Mouse (Mus musculus): ENCODE measurements around the gene Smpd3. TPM values are rescaled to one million over a fixed set of nuclear protein-coding genes. Genes with fewer than 3 reads are reported as not detected.
A peak's percentile ranks its signal among the peaks of the same experiment; 100 is the strongest.
"Not testable (repeated sequence)": the region's sequence is repeated elsewhere in the genome, so short reads cannot be mapped to it uniquely, and the experiment has no call there.

The Smpd3 gene
- polyA plus RNA-seq, 1 experiment from 2014 or later, result 1.0 TPM

GRCm38 (mm10) chr8:106313120-106313737 is 24.6 kb downstream of the Smpd3 start:
- Histone ChIP-seq H3K27me3 (ENCODE audit: insufficient read depth, low read length) (no peaks in the 10 kb centered on the region), H3K9me3 (ENCODE audit: low read length) (no peaks in the 10 kb centered on the region), H3K36me3 (ENCODE audit: insufficient read depth, low read length) (no peaks in the 10 kb centered on the region), H3K9ac (replicated peaks; ENCODE audit: low read length) (no peak overlapping the region), H3K4me2 (replicated peaks; ENCODE audit: low read depth, low read length) (no peak overlapping the region), H3K4me3 (ENCODE audit: low read length) (no peak overlapping the region), H3K4me1 (ENCODE audit: insufficient read depth, low read length) (no peaks in the 10 kb centered on the region), H3K27ac (ENCODE audit: low read length) (no peak overlapping the region)
- WGBS, result 80% methylated on average over 6 of the region's 6 CpGs
- no peak for ATAC-seq (ENCODE audit: low FRiP score, low TSS enrichment)

- 97% methylated on average over 1 of the region's 1 CpGs for WGBS
- Histone ChIP-seq H3K4me2 (replicated peaks; ENCODE audit: low read depth, low read length) (no peak overlapping the region), H3K27me3 (ENCODE audit: insufficient read depth, low read length) (no peaks in the 10 kb centered on the region), H3K9me3 (ENCODE audit: low read length) (no peaks in the 10 kb centered on the region), H3K27ac (ENCODE audit: low read length) (no peak overlapping the region), H3K9ac (replicated peaks; ENCODE audit: low read length) (no peak overlapping the region), H3K4me3 (ENCODE audit: low read length) (no peak overlapping the region), H3K4me1 (ENCODE audit: insufficient read depth, low read length) (no peaks in the 10 kb centered on the region), H3K36me3 (ENCODE audit: insufficient read depth, low read length) (no peaks in the 10 kb centered on the region)
- no peak for ATAC-seq (ENCODE audit: low FRiP score, low TSS enrichment)
Observed at GRCm38 (mm10) chr8:106311967-106312366, 25.8 kb downstream of the Smpd3 start.

GRCm38 (mm10) chr8:106310026-106310652 is 27.6 kb downstream of the Smpd3 start:
- no peak for ATAC-seq (ENCODE audit: low FRiP score, low TSS enrichment)
- H3K4me3 ChIP-seq (ENCODE audit: low read length), result no peak overlapping the region
- no peaks in the 10 kb centered on the region for H3K27me3 ChIP-seq (ENCODE audit: insufficient read depth, low read length)
- no peak overlapping the region for H3K9ac ChIP-seq (replicated peaks; ENCODE audit: low read length)
- H3K36me3 ChIP-seq (ENCODE audit: insufficient read depth, low read length), result no peaks in the 10 kb centered on the region
- no peaks in the 10 kb centered on the region for H3K9me3 ChIP-seq (ENCODE audit: low read length)
- 88% methylated on average over 5 of the region's 5 CpGs for WGBS
- no peaks in the 10 kb centered on the region for H3K4me1 ChIP-seq (ENCODE audit: insufficient read depth, low read length)
- no peak overlapping the region for H3K27ac ChIP-seq (ENCODE audit: low read length)
- H3K4me2 ChIP-seq (replicated peaks; ENCODE audit: low read depth, low read length), result no peak overlapping the region

GRCm38 (mm10) chr8:106308082-106308786 is 29.6 kb downstream of the Smpd3 start:
- H3K27ac ChIP-seq (ENCODE audit: low read length), result 0 out of 2 replicates have a peak overlapping the region, but pooled peaks have one; percentile 11
- not testable (repeated sequence) for H3K27me3 ChIP-seq (ENCODE audit: insufficient read depth, low read length); H3K4me2 ChIP-seq (replicated peaks; ENCODE audit: low read depth, low read length); H3K9ac ChIP-seq (replicated peaks; ENCODE audit: low read length); H3K4me3 ChIP-seq (ENCODE audit: low read length); H3K4me1 ChIP-seq (ENCODE audit: insufficient read depth, low read length); H3K36me3 ChIP-seq (ENCODE audit: insufficient read depth, low read length); H3K9me3 ChIP-seq (ENCODE audit: low read length)
- WGBS, result 46% methylated on average over 6 of the region's 6 CpGs
- ATAC-seq (ENCODE audit: low FRiP score, low TSS enrichment), result peak; percentile 63; the same call in 1 of the 2 replicates

GRCm38 (mm10) chr8:106307586-106307985 is 30.2 kb downstream of the Smpd3 start:
- WGBS, result 43% methylated on average over 2 of the region's 2 CpGs
- H3K4me2 ChIP-seq (replicated peaks; ENCODE audit: low read depth, low read length), result no peak overlapping the region
- no peaks in the 10 kb centered on the region for H3K9me3 ChIP-seq (ENCODE audit: low read length)
- H3K36me3 ChIP-seq (ENCODE audit: insufficient read depth, low read length), result no peaks in the 10 kb centered on the region
- H3K4me1 ChIP-seq (ENCODE audit: insufficient read depth, low read length), result no peaks in the 10 kb centered on the region
- H3K27ac ChIP-seq (ENCODE audit: low read length), result no peak overlapping the region
- ATAC-seq (ENCODE audit: low FRiP score, low TSS enrichment), result no peak
- no peak overlapping the region for H3K4me3 ChIP-seq (ENCODE audit: low read length)
- no peaks in the 10 kb centered on the region for H3K27me3 ChIP-seq (ENCODE audit: insufficient read depth, low read length)
- H3K9ac ChIP-seq (replicated peaks; ENCODE audit: low read length), result no peak overlapping the region

GRCm38 (mm10) chr8:106306711-106307248 is 31.0 kb downstream of the Smpd3 start:
- H3K27ac ChIP-seq (ENCODE audit: low read length); H3K4me2 ChIP-seq (replicated peaks; ENCODE audit: low read depth, low read length); H3K36me3 ChIP-seq (ENCODE audit: insufficient read depth, low read length); H3K4me1 ChIP-seq (ENCODE audit: insufficient read depth, low read length); H3K4me3 ChIP-seq (ENCODE audit: low read length); H3K9me3 ChIP-seq (ENCODE audit: low read length); H3K9ac ChIP-seq (replicated peaks; ENCODE audit: low read length); H3K27me3 ChIP-seq (ENCODE audit: insufficient read depth, low read length); ATAC-seq (ENCODE audit: low FRiP score, low TSS enrichment): not testable (repeated sequence)
- 45% methylated on average over 2 of the region's 2 CpGs for WGBS

GRCm38 (mm10) chr8:106306076-106306475 is 31.7 kb downstream of the Smpd3 start:
- H3K4me1 ChIP-seq (ENCODE audit: insufficient read depth, low read length), result no peaks in the 10 kb centered on the region
- no peaks in the 10 kb centered on the region for H3K27me3 ChIP-seq (ENCODE audit: insufficient read depth, low read length)
- no peak overlapping the region for H3K4me3 ChIP-seq (ENCODE audit: low read length)
- no peak overlapping the region for H3K4me2 ChIP-seq (replicated peaks; ENCODE audit: low read depth, low read length)
- H3K27ac ChIP-seq (ENCODE audit: low read length), result no peak overlapping the region
- no peaks in the 10 kb centered on the region for H3K36me3 ChIP-seq (ENCODE audit: insufficient read depth, low read length)
- no peaks in the 10 kb centered on the region for H3K9me3 ChIP-seq (ENCODE audit: low read length)
- no peak for ATAC-seq (ENCODE audit: low FRiP score, low TSS enrichment)
- H3K9ac ChIP-seq (replicated peaks; ENCODE audit: low read length), result no peak overlapping the region
- WGBS, result 75% methylated on average over 1 of the region's 1 CpGs

GRCm38 (mm10) chr8:106305301-106305700 is 32.5 kb downstream of the Smpd3 start:
- H3K36me3 ChIP-seq (ENCODE audit: insufficient read depth, low read length), result no peaks in the 10 kb centered on the region
- no peak overlapping the region for H3K4me2 ChIP-seq (replicated peaks; ENCODE audit: low read depth, low read length)
- H3K9me3 ChIP-seq (ENCODE audit: low read length), result no peaks in the 10 kb centered on the region
- no peak overlapping the region for H3K27ac ChIP-seq (ENCODE audit: low read length)
- H3K4me1 ChIP-seq (ENCODE audit: insufficient read depth, low read length), result no peaks in the 10 kb centered on the region
- no peak overlapping the region for H3K9ac ChIP-seq (replicated peaks; ENCODE audit: low read length)
- H3K4me3 ChIP-seq (ENCODE audit: low read length), result no peak overlapping the region
- WGBS, result 89% methylated on average over 3 of the region's 3 CpGs
- no peak for ATAC-seq (ENCODE audit: low FRiP score, low TSS enrichment)
- no peaks in the 10 kb centered on the region for H3K27me3 ChIP-seq (ENCODE audit: insufficient read depth, low read length)

- Histone ChIP-seq H3K27ac (ENCODE audit: low read length) (no peak overlapping the region), H3K4me3 (ENCODE audit: low read length) (no peak overlapping the region), H3K4me1 (ENCODE audit: insufficient read depth, low read length) (no peaks in the 10 kb centered on the region), H3K9ac (replicated peaks; ENCODE audit: low read length) (no peak overlapping the region), H3K36me3 (ENCODE audit: insufficient read depth, low read length) (no peaks in the 10 kb centered on the region), H3K4me2 (replicated peaks; ENCODE audit: low read depth, low read length) (no peak overlapping the region), H3K9me3 (ENCODE audit: low read length) (no peaks in the 10 kb centered on the region), H3K27me3 (ENCODE audit: insufficient read depth, low read length) (no peaks in the 10 kb centered on the region)
- 76% methylated on average over 6 of the region's 6 CpGs for WGBS
- ATAC-seq (ENCODE audit: low FRiP score, low TSS enrichment), result no peak
Observed at GRCm38 (mm10) chr8:106304321-106304720, 33.5 kb downstream of the Smpd3 start.

Measured in kidney, embryonic 16.5 days (tissue).